Mouse (Mus musculus) lung, embryonic 14.5 days (tissue): ENCODE results near the gene Nek5. TPM values are rescaled to one million over a fixed set of nuclear protein-coding genes. Genes with fewer than 3 reads are reported as not detected.
A peak's percentile ranks its signal among the peaks of the same experiment; 100 is the strongest.

Experiments
- ATAC-seq: fragments of 200-750 bp; cut with Nextera tagmentation; 2 replicates; pipeline ENCODE4 v1.8.0; 2017; ENCODE audit warnings: mild to moderate bottlenecking, moderate TSS enrichment, moderate library complexity; ENCODE audit not compliant: insufficient read depth
- DNase-seq: peaks from one replicate; pipeline ENCODE4 v3.0.0-alpha.2; 2015
- H3K27ac ChIP-seq: fragments of 300-500 bp; sonication (generic); 2 replicates; pipeline ENCODE4 v1.5.1; 2014; ENCODE audit warnings: low read depth, mild to moderate bottlenecking, moderate library complexity
- H3K27me3 ChIP-seq: fragments of 300-500 bp; sonication (generic); 2 replicates; pipeline ENCODE4 v1.6.1; 2014; ENCODE audit warnings: low read length, control low read depth; ENCODE audit not compliant: insufficient read depth
- H3K36me3 ChIP-seq: fragments of 300-500 bp; sonication (generic); 2 replicates; pipeline ENCODE4 v1.6.1; 2014; ENCODE audit warnings: control low read depth; ENCODE audit not compliant: insufficient read depth
- H3K4me1 ChIP-seq: fragments of 300-500 bp; sonication (generic); 2 replicates; pipeline ENCODE4 v1.6.1; 2014; ENCODE audit warnings: antibody characterized with exemption, control low read depth; ENCODE audit not compliant: insufficient read depth
- H3K4me2 ChIP-seq: fragments of 300-500 bp; sonication (generic); 2 replicates; pipeline ENCODE4 v1.6.1; 2014; ENCODE audit warnings: mild to moderate bottlenecking
- H3K4me3 ChIP-seq: fragments of 300-500 bp; sonication (generic); 2 replicates; pipeline ENCODE4 v1.5.1; 2014; ENCODE audit warnings: low read depth, low read length
- H3K9ac ChIP-seq: fragments of 300-500 bp; sonication (generic); 2 replicates; pipeline ENCODE4 v1.6.1; 2014
- H3K9me3 ChIP-seq: fragments of 300-500 bp; sonication (generic); 2 replicates; pipeline ENCODE4 v1.6.1; 2016; ENCODE audit warnings: low read depth, low read length, control low read depth
- CTCF ChIP-seq: IDR thresholded peaks from 2 replicates; pipeline ENCODE4 v1.5.1; 2016; ENCODE audit warnings: antibody characterized with exemption, low read depth
- WGBS: fragments of 180-500 bp; shearing (Covaris S2); extraction: QIAGEN DNeasy Blood & Tissue Kit; methylation state at CpG from one replicate; pipeline ENCODE4 v1.1.7; 2014; 5-methylcytosine and 5-hydroxymethylcytosine counted together
- polyA plus RNA-seq: library from polyadenylated mRNA; unstranded; fragments of >200 nt; fragmentation: Nextera tagmentation; extraction: Ambion mirVana; gene quantifications from 2 replicates; pipeline ENCODE4 v1.2.1, GENCODE M21; 2014

Nek5 gene
- polyA plus RNA-seq, 1 experiment from 2014 or later, result 0.26 TPM

DNA sequence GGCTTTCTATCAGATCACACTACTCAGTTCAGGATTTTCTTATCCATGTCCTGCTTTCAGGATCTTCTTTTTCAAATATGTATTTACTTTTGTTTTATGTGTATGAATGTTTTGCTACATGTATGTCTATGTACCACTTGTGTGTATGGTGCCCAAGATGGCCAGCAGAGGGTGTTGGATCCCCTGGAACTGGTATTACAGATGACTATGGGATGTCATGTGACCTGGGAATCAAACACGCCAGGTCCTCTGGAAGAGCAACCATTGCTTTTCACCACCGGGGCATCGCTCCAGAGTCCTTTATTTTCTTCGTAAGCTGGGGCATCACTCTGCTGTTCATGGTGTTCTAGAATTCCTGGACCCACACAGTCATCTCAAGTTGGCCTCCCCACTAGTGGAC lies 35.6 kb downstream of the Nek5 start:
- no peaks in the 10 kb centered on the region for H3K36me3 ChIP-seq
- no peak for ATAC-seq
- H3K9ac ChIP-seq, result no peak overlapping the region
- 93% methylated on average over 4 of the region's 4 CpGs for WGBS
- H3K27ac ChIP-seq, result no peak overlapping the region
- TF ChIP-seq CTCF, result 0 out of 2 replicates have a peak, but pooled peaks have one; percentile 2
- H3K4me1 ChIP-seq, result no peaks in the 10 kb centered on the region
- H3K4me3 ChIP-seq, result no peak overlapping the region
- no peak for DNase-seq
- no peaks in the 10 kb centered on the region for H3K9me3 ChIP-seq
- H3K27me3 ChIP-seq, result no peaks in the 10 kb centered on the region
- H3K4me2 ChIP-seq, result no peak overlapping the region

DNA sequence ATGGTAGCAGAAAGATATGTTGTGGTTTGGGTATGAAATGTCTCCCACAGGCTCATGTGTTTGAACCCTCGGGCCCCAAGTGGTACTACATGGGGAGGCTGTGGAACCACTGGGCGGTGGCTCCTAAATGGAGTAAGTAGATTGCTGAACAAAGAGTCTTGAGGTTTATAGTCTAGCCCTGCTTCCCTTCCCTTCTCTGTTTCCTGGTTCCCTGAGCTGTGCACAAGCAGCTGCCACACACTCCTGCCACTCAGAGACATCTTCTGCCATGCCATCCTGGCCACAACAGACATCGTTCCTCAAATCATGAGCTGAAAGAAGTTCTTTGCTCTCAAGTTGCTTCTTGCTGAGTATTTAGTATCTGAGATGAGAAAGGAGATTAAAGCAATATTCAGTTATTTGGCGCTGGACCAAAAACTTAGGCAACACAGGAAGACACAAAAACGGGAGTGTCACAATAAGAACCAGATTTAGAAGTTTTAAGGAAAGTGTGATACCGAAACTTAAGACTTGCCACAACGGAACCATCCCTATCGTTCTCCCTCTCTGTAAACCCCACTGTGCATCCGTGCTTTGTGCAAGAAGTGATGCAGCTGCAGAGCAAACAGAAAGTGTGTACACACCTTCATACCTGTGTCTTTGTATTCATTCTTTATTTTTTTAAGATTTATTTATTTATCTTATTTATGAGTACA lies 45.4 kb downstream of the Nek5 start:
- no peak for ATAC-seq
- Histone ChIP-seq H3K4me3 (no peak overlapping the region), H3K36me3 (no peaks in the 10 kb centered on the region), H3K27me3 (no peaks in the 10 kb centered on the region), H3K4me1 (no peaks in the 10 kb centered on the region), H3K9ac (no peak overlapping the region), H3K27ac (no peak overlapping the region), H3K9me3 (no peaks in the 10 kb centered on the region), H3K4me2 (no peak overlapping the region)
- peak; percentile 16 for DNase-seq
- 74% methylated on average over 9 of the region's 9 CpGs for WGBS
- no peak for TF ChIP-seq CTCF

DNA sequence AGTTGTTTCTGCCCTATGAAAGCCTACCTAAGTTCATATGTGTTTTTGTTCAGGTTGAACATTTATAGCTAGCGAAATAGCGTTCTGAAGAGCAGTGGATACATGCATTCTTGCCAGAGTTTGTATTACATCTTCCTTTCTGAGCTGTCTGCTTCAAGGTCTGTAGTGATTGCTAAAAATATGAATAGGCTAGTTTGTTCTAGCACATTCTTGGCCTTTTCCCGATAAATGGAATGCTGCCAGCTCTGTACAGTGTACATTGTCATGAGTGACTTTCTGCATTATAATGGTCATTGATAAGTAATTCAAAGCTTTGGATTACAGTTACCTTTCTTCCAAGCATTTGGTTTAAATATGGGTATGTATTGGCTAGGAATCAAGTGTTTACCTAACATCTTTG lies 63.7 kb downstream of the Nek5 start:
- Histone ChIP-seq H3K9me3 (no peaks in the 10 kb centered on the region), H3K36me3 (peaks cover 33% of the 10 kb centered on the region), H3K27me3 (peaks cover 22% of the 10 kb centered on the region), H3K27ac (no peak overlapping the region), H3K9ac (peak overlapping the region; percentile 56; the same call in 1 of the 2 replicates), H3K4me1 (no peaks in the 10 kb centered on the region), H3K4me3 (peak overlapping the region; percentile 66), H3K4me2 (peak overlapping the region; percentile 75)
- peak; percentile 7 for DNase-seq
- no peak for TF ChIP-seq CTCF
- WGBS, result under 1% methylated on average over 3 of the region's 3 CpGs
- no peak for ATAC-seq

DNA sequence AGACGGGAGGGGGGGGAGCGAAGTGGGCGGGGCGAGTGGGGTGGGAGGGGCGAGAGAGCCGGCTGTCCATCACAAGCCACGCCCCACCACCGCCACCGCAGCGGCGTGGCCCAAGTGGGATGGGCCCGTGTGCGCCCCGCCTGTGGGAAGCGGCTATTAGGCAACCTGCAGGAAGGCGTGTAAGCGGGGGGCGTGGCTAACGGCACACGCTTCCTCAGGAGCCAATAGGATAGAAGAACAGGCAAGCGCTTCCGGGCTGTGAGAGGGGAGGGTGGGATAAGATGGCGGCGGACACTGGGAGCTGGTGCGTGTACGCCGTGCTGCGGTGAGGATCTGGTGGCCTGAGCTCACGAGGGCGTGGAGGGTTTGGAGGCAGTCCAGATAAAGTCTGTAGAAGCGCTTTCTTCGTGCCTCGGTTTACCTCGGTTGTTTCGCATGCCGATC lies 64.4 kb downstream of the Nek5 start, which contains the start of gene Alg11:
TSS of gene Alg11 (plus strand) at position 276 of the 444 bp plus-strand sequence.
- peaks cover 27% of the 10 kb centered on the region for H3K36me3 ChIP-seq
- TF ChIP-seq CTCF, result peak; percentile 31
- peaks cover 22% of the 10 kb centered on the region for H3K27me3 ChIP-seq
- no peaks in the 10 kb centered on the region for H3K4me1 ChIP-seq
- DNase-seq (peak; percentile 99), ATAC-seq (peak; percentile 100)
- no peak within 1 kb of the TSS for H3K27ac ChIP-seq
- under 1% methylated on average over 36 of the region's 36 CpGs for WGBS
- no peaks in the 10 kb centered on the region for H3K9me3 ChIP-seq
- peak within 1 kb of the TSS; percentile 61 for H3K9ac ChIP-seq
- H3K4me2 ChIP-seq, result peak within 1 kb of the TSS; percentile 75
- peak within 1 kb of the TSS; percentile 66 for H3K4me3 ChIP-seq

DNA sequence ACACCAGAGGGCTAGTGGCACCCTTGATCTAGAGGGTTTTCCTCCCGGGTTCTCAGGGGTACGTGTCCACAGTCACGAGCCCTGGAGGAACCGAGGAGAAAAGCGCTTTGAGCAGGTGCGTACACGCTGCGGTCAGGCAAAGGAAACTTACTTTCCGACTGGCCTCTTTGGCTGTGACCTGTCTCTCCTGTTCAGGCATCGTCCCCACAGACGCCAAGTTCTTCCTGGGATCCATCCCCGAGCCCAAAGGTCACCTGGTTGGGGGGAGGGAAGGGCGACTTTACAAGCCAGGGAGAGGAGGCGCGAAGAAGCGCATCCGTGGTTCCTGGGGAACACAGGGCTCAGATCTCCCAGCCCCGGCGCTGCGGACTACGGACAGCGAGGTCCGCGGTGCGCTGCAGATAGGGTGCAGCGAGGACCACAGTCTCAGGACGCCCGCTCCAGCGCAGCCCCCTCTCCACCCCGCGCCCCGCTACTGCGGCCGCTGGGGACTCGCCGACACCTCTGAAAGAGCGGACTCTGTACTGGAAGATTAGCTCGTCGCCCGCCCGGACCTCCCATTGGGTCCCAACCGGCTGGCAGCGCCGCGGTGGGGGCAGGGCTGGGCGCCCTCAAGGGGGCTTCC lies 64.9 kb downstream of the Nek5 start, which contains the start of gene Atp7b:
TSS of gene Atp7b (minus strand) at position 485 of the 625 bp plus-strand sequence.
- peak within 1 kb of the TSS; percentile 66 for H3K4me3 ChIP-seq
- H3K9me3 ChIP-seq, result no peaks in the 10 kb centered on the region
- no peak within 1 kb of the TSS for H3K27ac ChIP-seq
- H3K27me3 ChIP-seq, result peaks cover 22% of the 10 kb centered on the region
- peak within 1 kb of the TSS; percentile 61 for H3K9ac ChIP-seq
- peak; percentile 94 for ATAC-seq
- no peaks in the 10 kb centered on the region for H3K4me1 ChIP-seq
- H3K36me3 ChIP-seq, result peaks cover 21% of the 10 kb centered on the region
- TF ChIP-seq CTCF, result no peak
- WGBS, result under 1% methylated on average over 42 of the region's 46 CpGs
- DNase-seq, result peak; percentile 31
- peak within 1 kb of the TSS; percentile 75 for H3K4me2 ChIP-seq

DNA sequence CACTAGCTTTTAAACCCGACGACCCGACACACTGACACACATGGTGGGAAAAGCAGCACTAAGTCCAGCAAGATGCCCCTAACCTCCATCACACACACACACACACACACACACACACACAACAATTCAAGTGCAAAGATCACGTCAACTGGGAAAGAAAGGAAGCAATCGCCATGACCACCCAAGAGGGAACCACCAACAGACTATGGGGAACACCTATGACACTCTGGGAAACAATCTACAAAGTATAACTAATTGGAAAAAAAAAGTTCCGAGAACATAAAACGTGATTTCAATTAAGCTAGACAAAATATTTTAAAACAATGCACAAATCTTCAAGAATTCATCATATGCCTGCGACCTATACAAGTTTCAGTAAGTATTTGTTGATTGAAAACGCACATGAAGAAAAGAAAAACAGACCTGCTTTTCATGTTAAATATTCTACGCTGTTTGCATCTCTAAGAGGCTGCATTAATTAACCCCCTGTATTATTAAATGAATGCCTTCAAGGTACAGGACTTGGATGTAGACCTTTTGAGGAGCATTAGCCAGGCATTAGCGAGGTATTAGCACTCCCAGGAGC lies 65.6 kb downstream of the Nek5 start:
- H3K4me3 ChIP-seq, result peak overlapping the region; percentile 66
- 46% methylated on average over 11 of the region's 11 CpGs for WGBS
- H3K4me2 ChIP-seq, result peak overlapping the region; percentile 75
- H3K27me3 ChIP-seq, result peaks cover 22% of the 10 kb centered on the region
- H3K9ac ChIP-seq, result peak overlapping the region; percentile 61
- no peak for ATAC-seq
- H3K4me1 ChIP-seq, result no peaks in the 10 kb centered on the region; the same call in 1 of the 2 replicates
- H3K9me3 ChIP-seq, result no peaks in the 10 kb centered on the region
- H3K36me3 ChIP-seq, result peaks cover 16% of the 10 kb centered on the region
- no peak for DNase-seq
- H3K27ac ChIP-seq, result no peak overlapping the region
- no peak for TF ChIP-seq CTCF

DNA sequence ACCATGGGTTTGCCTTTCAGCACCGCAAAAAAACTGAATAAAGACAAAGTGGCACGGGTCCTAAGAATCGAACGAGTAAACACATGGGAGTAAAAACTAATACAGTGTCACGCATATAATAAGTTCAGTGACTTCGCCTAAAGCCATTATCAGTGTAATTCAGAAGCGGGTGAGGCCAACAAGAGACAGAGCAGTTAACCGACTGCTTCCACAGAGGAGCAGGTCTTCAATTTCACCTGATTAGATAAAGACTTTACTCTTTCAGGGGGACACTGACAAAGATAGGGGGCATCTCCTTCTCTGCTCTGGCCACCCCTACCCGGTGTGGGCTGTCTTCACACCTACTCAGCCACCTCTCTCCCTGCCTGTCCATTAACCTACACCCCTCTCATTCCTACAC lies 66.5 kb downstream of the Nek5 start:
- Histone ChIP-seq H3K9me3 (no peaks in the 10 kb centered on the region), H3K36me3 (peaks cover 7% of the 10 kb centered on the region; the same call in 1 of the 2 replicates), H3K27me3 (peaks cover 22% of the 10 kb centered on the region), H3K9ac (no peak overlapping the region), H3K4me1 (no peaks in the 10 kb centered on the region; the same call in 1 of the 2 replicates), H3K4me2 (no peak overlapping the region), H3K4me3 (no peak overlapping the region), H3K27ac (no peak overlapping the region)
- DNase-seq (no peak), ATAC-seq (no peak)
- WGBS, result 58% methylated on average over 9 of the region's 9 CpGs
- no peak for TF ChIP-seq CTCF
